Mouse (Mus musculus) spleen, adult 2 months (tissue): ENCODE data around the gene Gm20854. TPM values are rescaled to one million over a fixed set of nuclear protein-coding genes. Genes with fewer than 3 reads are reported as not detected.
"Not testable (repeated sequence)": the region's sequence is repeated elsewhere in the genome, so short reads cannot be mapped to it uniquely, and the experiment has no call there.

Experiments
- DNase-seq, 2 experiments: peaks; one replicate each; pipeline versions ENCODE4 v3.0.0 to v3.0.0-alpha.2; 2012 to 2021; ENCODE audit warnings: low spot score in 2 of 2, low read depth in 1 of 2
- H3K27ac ChIP-seq: fragments of 200-500 bp; 2 replicates; pipeline ENCODE4 v1.5.1; 2012; ENCODE audit warnings: low read length, inconsistent platforms; ENCODE audit not compliant: insufficient read depth
- H3K27me3 ChIP-seq: fragments of 200-500 bp; 2 replicates; pipeline ENCODE4 v1.6.1; 2012; ENCODE audit warnings: mild to moderate bottlenecking, moderate library complexity, low read length, inconsistent platforms; ENCODE audit not compliant: control insufficient read depth, insufficient read depth
- H3K36me3 ChIP-seq: fragments of 200-500 bp; 2 replicates; pipeline ENCODE4 v1.6.1; 2012; ENCODE audit warnings: mild to moderate bottlenecking, low read length, inconsistent platforms; ENCODE audit not compliant: control insufficient read depth, insufficient read depth
- H3K4me1 ChIP-seq: fragments of 200-500 bp; 2 replicates; pipeline ENCODE4 v1.6.1; 2011; ENCODE audit warnings: inconsistent platforms; ENCODE audit not compliant: control insufficient read depth, insufficient read depth, insufficient read length
- H3K4me3 ChIP-seq: fragments of 200-500 bp; 2 replicates; pipeline ENCODE4 v1.5.1; 2011; ENCODE audit warnings: mild to moderate bottlenecking, inconsistent platforms; ENCODE audit not compliant: insufficient read depth, insufficient read length; ENCODE audit errors: extremely low read depth
- WGBS: fragments of 180-500 bp; shearing (Covaris S2); methylation state at CpG from one replicate; pipeline ENCODE4 v1.1.7; 2018; 5-methylcytosine and 5-hydroxymethylcytosine counted together
- polyA plus RNA-seq: library from polyadenylated mRNA; depleted of rRNA; stranded (reverse); fragments of >200 nt; gene quantifications from 2 replicates; pipeline ENCODE4 v1.2.3, GENCODE M21; 2012; rRNA removed

The Gm20854 gene
- not detected in 2 replicates for polyA plus RNA-seq

DNA sequence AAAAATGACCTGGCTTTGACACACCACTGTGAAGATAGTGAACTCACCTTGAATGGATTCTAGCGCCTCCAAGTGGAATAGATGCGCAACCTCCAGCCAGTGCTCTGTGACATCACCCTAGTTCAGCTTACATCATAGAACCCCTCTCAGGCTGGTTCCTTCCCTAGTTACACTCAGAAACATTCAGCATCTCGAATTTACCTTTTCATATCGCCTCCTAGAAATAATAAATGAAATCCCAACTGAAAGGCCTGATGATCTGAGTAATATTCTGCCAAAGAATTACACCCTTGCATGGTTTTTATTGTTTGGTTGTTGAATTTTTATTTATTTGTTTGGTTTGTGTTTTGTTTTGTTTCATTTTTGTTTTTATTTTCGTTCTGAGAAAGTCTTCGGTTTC is at the start of gene Gm20854:
TSS of gene Gm20854 (minus strand) at position 101 of the 400 bp plus-strand sequence.
- not testable (repeated sequence) for H3K27me3 ChIP-seq, H3K4me1 ChIP-seq, DNase-seq, H3K36me3 ChIP-seq, H3K4me3 ChIP-seq, H3K27ac ChIP-seq
- WGBS, result 40% methylated on average over 1 of the region's 6 CpGs
